Mouse (Mus musculus) brain, embryonic 14.5 days (tissue): ENCODE results near the gene Bub1b.

ENCODE experiments used
- CTCF ChIP-seq: fragments of 200-500 bp; IDR thresholded peaks from 2 replicates; pipeline ENCODE4 v1.5.1; 2012; ENCODE audit warnings: inconsistent platforms, mild to moderate bottlenecking, moderate library complexity, borderline replicate concordance; ENCODE audit not compliant: insufficient read depth, insufficient read length; ENCODE audit errors: extremely low read depth
- POLR2A ChIP-seq: fragments of 200-500 bp; IDR thresholded peaks from 2 replicates; pipeline ENCODE4 v1.6.1; 2012; ENCODE audit warnings: mild to moderate bottlenecking, inconsistent platforms, borderline replicate concordance; ENCODE audit not compliant: poor library complexity, insufficient read depth, insufficient read length, severe bottlenecking; ENCODE audit errors: extremely low read depth

DNA sequence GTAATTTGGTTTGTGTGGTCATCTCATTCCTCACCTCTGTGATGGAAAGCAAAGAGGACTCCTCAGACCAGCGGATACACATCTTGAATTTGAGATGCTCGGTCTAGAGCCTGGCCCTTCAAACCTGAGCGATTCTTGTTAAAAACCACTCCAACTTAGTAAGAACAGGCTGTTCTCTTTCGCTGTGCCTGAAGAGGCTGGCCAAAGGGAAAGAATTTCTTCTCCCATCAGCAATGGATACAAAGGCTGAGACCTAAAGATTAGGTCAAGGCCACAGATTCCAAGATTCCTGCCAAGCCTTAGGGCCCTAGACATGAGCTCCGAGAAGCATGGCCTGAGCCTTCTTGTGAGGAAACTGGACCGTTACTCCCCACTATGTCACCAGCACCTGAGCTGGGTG is 82.9 kb downstream of the Bub1b start:
- TF ChIP-seq POLR2A (no peak), CTCF (no peak)
